Mouse (Mus musculus) testis, adult 2 months (tissue): ENCODE measurements at regions not wholly inside any gene's neighbourhood (a gene's known extent, or its start where the extent isn't known, plus 50 kb on each side); places are given as distances from the start of the nearest gene placed in this dataset.

Experiments
- CTCF ChIP-seq: fragments of 200-500 bp; IDR thresholded peaks from 2 replicates; pipeline ENCODE4 v1.5.1; 2012; ENCODE audit warnings: low read depth, mild to moderate bottlenecking, inconsistent platforms, low read length, moderate library complexity; ENCODE audit not compliant: control insufficient read depth, insufficient read depth, insufficient replicate concordance
- POLR2A ChIP-seq: fragments of 200-500 bp; IDR thresholded peaks from 2 replicates; pipeline ENCODE4 v1.6.1; 2012; ENCODE audit warnings: low read depth, mild to moderate bottlenecking, inconsistent platforms, low read length, moderate library complexity; ENCODE audit not compliant: control insufficient read depth

DNA sequence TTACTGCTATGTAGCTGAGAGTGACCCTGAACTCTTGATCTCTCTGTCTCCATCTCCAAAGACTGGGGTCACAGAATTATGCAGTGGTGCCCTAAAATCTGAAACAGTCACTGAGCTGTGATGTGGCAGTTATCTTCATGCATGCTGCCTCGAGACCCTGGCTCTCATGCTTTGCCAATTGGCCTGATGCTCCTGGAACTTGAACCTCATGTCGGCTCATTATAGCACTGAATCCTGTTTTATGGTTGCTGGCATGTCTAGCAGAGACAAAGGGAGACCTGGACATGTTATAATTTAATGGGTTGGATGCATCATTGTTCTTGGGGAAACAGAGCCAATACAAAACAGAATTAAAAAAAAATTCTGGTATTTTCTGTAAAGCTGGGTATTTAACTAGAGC lies 71.0 kb upstream of the Pfn2 start:
- TF ChIP-seq POLR2A (no peak), CTCF (no peak)
